Mouse (Mus musculus) hindbrain, embryonic 10.5 days (tissue): ENCODE results near the gene Gm17018. TPM values are rescaled to one million over a fixed set of nuclear protein-coding genes. Genes with fewer than 3 reads are reported as not detected.

Experiments used
- DNase-seq: peaks from one replicate; pipeline ENCODE4 v3.0.0-alpha.2; 2017; ENCODE audit warnings: low spot score
- H3K27ac ChIP-seq: fragments of 300-500 bp; sonication (generic); 2 replicates; pipeline ENCODE4 v1.5.1; 2016; ENCODE audit warnings: mild to moderate bottlenecking, moderate library complexity
- H3K27me3 ChIP-seq: fragments of 300-500 bp; sonication (generic); 2 replicates; pipeline ENCODE4 v1.6.1; 2016; ENCODE audit warnings: mild to moderate bottlenecking; ENCODE audit not compliant: poor library complexity, insufficient read depth, severe bottlenecking
- H3K36me3 ChIP-seq: fragments of 300-500 bp; sonication (generic); 2 replicates; pipeline ENCODE4 v1.6.1; 2016; ENCODE audit warnings: mild to moderate bottlenecking, moderate library complexity
- H3K4me1 ChIP-seq: fragments of 300-500 bp; sonication (generic); replicated peaks from 2 replicates; pipeline ENCODE4 v1.6.1; 2016; ENCODE audit warnings: mild to moderate bottlenecking
- H3K4me3 ChIP-seq: fragments of 300-500 bp; sonication (generic); 2 replicates; pipeline ENCODE4 v1.5.1; 2016; ENCODE audit warnings: mild to moderate bottlenecking, moderate library complexity
- H3K9me3 ChIP-seq: fragments of 300-500 bp; sonication (generic); 2 replicates; pipeline ENCODE4 v1.6.1; 2016; ENCODE audit warnings: mild to moderate bottlenecking, moderate library complexity
- WGBS: fragments of 180-500 bp; shearing (Covaris S2); methylation state at CpG from one replicate; pipeline ENCODE4 v1.1.7; 2016; 5-methylcytosine and 5-hydroxymethylcytosine counted together
- polyA plus RNA-seq: library from polyadenylated mRNA; unstranded; fragments of >200 nt; fragmentation: Nextera tagmentation; extraction: Ambion mirVana; gene quantifications from 2 replicates; pipeline ENCODE4 v1.2.1, GENCODE M21; 2016

Gene Gm17018
- polyA plus RNA-seq, 1 experiment from 2014 or later, result 62.1 TPM

DNA sequence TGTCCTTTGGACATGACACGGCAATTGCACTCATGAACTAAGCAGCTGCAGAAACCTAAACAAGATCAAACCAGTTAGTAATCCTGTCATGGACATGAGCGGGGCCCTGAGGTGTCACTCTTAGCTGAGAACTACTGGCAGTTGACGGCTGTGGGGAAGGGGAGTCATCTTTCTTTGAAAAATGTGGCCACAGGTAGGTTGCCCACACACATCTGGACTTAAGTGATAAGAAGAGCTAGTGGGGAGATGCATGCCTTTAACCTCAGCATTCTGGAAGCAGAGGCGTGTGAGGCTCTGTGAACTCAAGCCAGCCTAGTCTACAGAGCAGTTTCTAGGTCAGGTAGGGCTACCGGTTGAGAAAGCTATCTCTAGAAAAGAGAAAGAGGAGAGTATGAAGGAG is 42.2 kb downstream of the Gm17018 start:
- H3K36me3 ChIP-seq, result peaks cover 5% of the 10 kb centered on the region; the same call in 1 of the 2 replicates
- H3K27ac ChIP-seq, result no peak overlapping the region
- WGBS, result 94% methylated on average over 5 of the region's 5 CpGs
- no peak overlapping the region for H3K4me3 ChIP-seq
- no peak for DNase-seq
- peaks cover 100% of the 10 kb centered on the region for H3K27me3 ChIP-seq
- H3K9me3 ChIP-seq, result no peaks in the 10 kb centered on the region
- H3K4me1 ChIP-seq, result peaks cover 13% of the 10 kb centered on the region

DNA sequence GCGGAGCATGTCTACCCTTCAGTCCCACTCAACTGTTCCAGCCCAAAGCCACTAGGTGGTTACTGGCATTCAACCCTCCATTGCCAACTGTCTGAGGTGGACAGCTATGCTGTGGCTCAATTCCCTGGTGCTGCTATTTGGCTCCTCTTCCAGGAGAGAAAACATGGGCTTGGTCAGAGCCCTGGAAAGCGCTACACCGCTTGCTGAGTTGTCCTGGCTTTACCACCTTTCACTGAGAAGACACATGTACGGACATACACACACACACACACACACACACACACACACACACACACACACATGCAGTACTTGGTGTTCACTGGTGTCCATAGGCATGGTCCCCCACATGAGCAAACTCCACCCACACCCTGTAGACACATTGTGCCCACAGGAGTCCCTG is 46.3 kb downstream of the Gm17018 start:
- Histone ChIP-seq H3K27ac (no peak overlapping the region), H3K27me3 (peaks cover 95% of the 10 kb centered on the region)

DNA sequence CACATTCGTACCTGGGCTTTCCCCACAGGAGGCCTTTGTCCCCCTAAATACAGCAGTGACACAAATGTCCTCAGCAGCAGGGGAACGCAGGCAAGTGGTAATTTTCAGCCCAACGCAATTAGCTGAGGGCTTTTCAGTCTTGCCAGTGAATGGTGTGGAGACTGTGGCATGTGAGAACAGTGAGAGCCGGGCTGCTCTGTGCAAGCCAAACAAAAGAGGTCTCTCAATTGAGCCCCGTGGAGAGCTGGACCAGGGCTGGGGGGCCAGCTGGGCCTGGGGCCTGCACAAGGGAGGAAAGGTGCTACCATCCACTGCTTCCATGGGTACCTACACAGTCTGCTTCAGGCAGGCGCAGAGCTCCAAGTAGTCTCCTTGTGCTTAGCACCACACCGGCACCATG is 47.1 kb downstream of the Gm17018 start:
- no peaks in the 10 kb centered on the region for H3K9me3 ChIP-seq
- H3K4me1 ChIP-seq, result peaks cover 34% of the 10 kb centered on the region
- peak overlapping the region; percentile 64 for H3K27ac ChIP-seq
- H3K36me3 ChIP-seq, result no peaks in the 10 kb centered on the region
- no peak for DNase-seq
- WGBS, result 22% methylated on average over 7 of the region's 7 CpGs
- no peak overlapping the region for H3K4me3 ChIP-seq
- peaks cover 95% of the 10 kb centered on the region for H3K27me3 ChIP-seq

More for the DNA sequence above, 46.3 kb downstream of the Gm17018 start:
- Histone ChIP-seq H3K36me3 (peaks cover 5% of the 10 kb centered on the region; the same call in 1 of the 2 replicates), H3K4me1 (peaks cover 28% of the 10 kb centered on the region), H3K4me3 (no peak overlapping the region), H3K9me3 (no peaks in the 10 kb centered on the region)
- no peak for DNase-seq
- WGBS, result 75% methylated on average over 4 of the region's 4 CpGs

DNA sequence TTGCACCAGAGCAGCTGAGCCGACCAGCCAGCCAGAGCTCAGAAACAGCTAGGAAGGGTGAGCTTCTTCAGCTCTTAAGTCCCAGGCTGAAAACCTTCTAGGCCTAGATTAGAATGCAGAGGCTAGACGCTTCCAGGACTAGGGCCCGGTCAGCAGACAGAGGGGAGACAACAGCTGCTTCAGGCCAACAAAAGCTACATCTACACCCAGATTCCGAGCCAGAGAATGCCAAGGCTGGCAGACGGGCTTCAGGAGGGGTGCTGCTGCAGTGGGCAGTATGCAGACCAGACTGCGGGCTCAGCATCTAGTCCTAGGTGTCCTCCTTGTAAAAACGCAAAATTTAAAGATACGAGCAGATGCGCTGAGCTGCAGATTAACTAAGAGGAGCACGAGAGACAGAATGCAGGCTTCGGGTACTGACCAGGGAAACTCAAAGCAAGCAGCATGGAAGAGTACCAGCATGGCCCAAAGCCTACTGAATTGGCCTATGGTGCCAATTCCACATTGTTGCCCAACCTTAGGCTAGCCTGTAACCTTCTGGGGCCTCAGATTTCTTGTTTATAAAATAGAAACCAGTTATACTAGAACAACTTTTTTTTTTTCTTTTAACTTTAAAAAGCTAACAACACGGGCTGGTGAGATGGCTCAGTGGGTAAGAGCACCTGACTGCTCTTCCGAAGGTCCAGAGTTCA is 48.4 kb downstream of the Gm17018 start:
- peaks cover 95% of the 10 kb centered on the region for H3K27me3 ChIP-seq

DNA sequence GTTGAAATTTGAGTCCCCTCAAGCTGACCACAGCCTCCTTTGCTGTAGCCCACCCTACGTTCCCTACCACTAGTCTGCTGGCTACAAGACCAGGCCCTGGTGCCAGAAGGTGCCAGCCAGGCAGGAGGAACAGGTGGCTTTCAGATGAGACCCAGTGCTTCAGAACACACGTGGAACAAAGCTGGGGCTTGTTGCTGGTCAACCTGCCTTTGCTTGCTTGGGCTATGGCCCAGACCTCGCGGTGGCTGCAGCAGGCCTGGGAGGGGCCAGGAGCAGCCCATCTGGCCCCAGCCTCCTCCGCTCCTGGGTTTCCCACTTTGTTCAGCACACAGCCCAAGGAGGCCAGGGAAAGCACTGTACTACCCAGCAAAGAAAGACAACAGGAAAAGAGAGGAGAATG is 50.4 kb downstream of the Gm17018 start:
- peaks cover 93% of the 10 kb centered on the region for H3K27me3 ChIP-seq
- no peaks in the 10 kb centered on the region for H3K9me3 ChIP-seq
- DNase-seq, result no peak
- no peak overlapping the region for H3K4me3 ChIP-seq
- WGBS, result 81% methylated on average over 5 of the region's 5 CpGs
- no peak overlapping the region for H3K27ac ChIP-seq
- no peaks in the 10 kb centered on the region for H3K36me3 ChIP-seq
- peaks cover 52% of the 10 kb centered on the region for H3K4me1 ChIP-seq

More for the DNA sequence above, 48.4 kb downstream of the Gm17018 start:
- no peak overlapping the region for H3K27ac ChIP-seq
- no peak for DNase-seq
- H3K9me3 ChIP-seq, result no peaks in the 10 kb centered on the region
- WGBS, result 87% methylated on average over 13 of the region's 13 CpGs
- peaks cover 40% of the 10 kb centered on the region for H3K4me1 ChIP-seq
- H3K4me3 ChIP-seq, result no peak overlapping the region
- H3K36me3 ChIP-seq, result no peaks in the 10 kb centered on the region

DNA sequence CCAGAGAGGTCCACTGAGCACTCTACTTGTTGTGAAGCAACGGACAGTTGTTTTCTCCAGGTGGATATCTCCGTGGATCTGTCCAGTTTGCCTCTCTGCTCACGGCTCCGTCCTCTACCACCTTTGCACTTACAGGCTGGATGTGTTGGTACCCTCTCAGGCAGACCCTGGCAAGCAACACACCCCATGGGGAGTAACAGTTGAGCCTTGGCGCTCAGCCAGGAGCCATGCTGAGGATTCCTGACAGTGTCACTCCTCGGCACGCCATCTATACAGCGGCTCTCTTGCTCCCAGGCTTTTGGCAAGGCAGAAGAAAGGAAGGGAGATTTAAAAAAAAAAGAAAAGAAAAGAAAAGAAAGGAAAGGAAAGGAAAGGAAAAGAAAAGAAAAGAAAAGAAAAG is 54.0 kb downstream of the Gm17018 start:
- Histone ChIP-seq H3K4me1 (peaks cover 49% of the 10 kb centered on the region), H3K27ac (no peak overlapping the region), H3K36me3 (no peaks in the 10 kb centered on the region), H3K27me3 (peaks cover 97% of the 10 kb centered on the region), H3K9me3 (no peaks in the 10 kb centered on the region), H3K4me3 (no peak overlapping the region)
- 81% methylated on average over 8 of the region's 8 CpGs for WGBS
- no peak for DNase-seq

DNA sequence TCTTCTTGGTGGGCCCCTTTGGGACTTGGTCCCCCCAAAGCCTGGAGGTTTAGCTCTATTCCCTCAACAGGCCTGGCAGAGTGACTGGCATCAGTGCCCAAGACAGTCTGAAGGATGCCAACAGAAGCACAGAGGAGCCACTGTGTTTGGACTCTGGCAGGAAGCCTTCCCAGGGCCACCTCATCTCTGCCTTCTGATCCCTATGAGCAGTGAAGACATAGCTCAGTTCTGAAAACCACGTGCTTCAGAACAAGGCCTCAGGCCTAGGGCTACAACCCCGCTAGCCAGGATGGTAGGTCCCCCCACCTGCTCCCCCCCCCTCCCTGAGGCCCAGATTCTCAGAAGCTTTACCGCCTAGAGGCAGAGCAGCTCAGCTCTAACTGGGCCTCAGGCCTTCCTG is 54.5 kb downstream of the Gm17018 start:
- WGBS, result 40% methylated on average over 3 of the region's 3 CpGs
- Histone ChIP-seq H3K9me3 (no peaks in the 10 kb centered on the region), H3K27me3 (peaks cover 97% of the 10 kb centered on the region), H3K4me3 (no peak overlapping the region), H3K4me1 (peaks cover 49% of the 10 kb centered on the region), H3K36me3 (no peaks in the 10 kb centered on the region), H3K27ac (no peak overlapping the region)
- no peak for DNase-seq

DNA sequence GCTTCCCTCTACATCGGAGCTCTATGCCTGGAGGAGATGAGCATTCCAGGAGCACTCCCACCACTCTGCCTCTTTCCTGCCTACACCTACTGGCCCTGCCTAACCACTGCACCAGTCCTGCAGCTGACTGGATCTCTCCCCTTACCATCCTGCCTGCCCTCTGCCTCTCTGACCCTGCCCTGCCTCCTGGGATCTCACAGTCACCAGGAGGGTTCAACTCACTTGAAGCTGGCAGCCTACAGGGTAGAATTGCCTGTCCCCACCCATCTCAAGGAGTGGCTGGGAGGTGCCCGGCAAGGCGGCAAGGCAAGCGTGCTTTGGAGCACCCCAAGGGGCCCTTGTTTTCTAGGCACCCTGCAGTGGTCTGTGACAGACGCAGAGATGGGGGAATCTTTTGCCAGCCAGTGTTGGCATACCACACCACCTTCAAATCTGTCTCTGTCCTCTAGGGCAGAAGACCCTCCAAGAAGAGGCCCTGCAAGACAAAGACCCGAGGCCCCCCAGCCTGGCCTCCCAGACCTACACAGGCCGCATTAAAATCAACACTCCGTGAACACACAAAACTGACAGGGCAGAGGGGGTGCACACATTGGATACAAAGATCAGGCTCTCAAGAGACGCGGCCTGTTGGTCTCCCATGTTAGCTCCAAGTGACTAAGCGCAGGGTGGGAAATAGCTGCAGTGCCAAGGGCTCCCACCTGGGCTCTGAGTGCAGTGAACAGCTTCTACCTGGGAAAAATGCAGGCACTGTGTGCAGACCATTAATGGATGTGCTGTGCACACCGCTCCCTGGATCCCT is 55.2 kb downstream of the Gm17018 start:
- Histone ChIP-seq H3K4me1 (peaks cover 49% of the 10 kb centered on the region), H3K27ac (peak overlapping the region; percentile 68), H3K36me3 (no peaks in the 10 kb centered on the region), H3K27me3 (peaks cover 98% of the 10 kb centered on the region), H3K4me3 (0 out of 2 replicates have a peak overlapping the region, but pooled peaks have one; percentile 20), H3K9me3 (no peaks in the 10 kb centered on the region)
- 34% methylated on average over 12 of the region's 12 CpGs for WGBS
- no peak for DNase-seq

DNA sequence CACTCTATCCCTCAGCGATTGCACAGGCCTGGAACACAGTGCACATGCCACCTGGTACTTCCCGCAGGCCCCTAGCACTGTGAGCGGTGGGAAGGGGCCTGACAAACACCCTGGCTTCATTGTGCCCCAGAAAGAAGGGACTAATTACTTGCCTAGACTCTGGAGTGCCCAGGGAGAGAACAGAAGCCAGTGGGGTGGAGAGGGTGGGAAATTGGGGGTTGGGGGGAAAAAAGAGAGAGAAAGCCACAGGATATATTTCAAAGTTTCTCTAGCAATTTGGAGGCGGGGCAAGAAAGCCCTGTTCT is 55.8 kb downstream of the Gm17018 start:
- H3K27ac ChIP-seq, result peak overlapping the region; percentile 68

DNA sequence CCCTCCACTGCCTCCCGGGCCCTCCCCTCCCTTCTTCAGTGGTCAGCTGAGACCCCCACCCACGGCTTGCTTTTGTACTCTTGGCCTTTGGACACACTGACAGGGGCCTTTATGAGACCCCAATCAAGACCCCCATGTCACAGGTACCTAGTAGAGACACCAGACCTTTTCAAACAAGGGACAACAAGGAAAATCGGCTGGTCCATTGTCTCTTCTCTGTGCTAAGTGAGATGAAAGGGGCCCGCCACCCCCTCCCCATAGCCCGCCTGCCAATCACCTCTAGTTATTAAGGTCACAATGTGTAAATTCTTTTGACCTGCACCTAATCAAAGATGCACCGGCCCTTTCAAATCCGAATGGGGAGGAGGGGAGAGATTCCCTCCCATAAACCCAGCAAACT is 56.3 kb downstream of the Gm17018 start:
- Histone ChIP-seq H3K27ac (peak overlapping the region; percentile 68; the same call in 1 of the 2 replicates), H3K4me3 (peak overlapping the region; percentile 20), H3K9me3 (no peaks in the 10 kb centered on the region), H3K4me1 (peaks cover 45% of the 10 kb centered on the region), H3K36me3 (no peaks in the 10 kb centered on the region), H3K27me3 (peaks cover 98% of the 10 kb centered on the region)
- peak; percentile 26 for DNase-seq
- WGBS, result 22% methylated on average over 7 of the region's 7 CpGs

More for the DNA sequence above, 55.8 kb downstream of the Gm17018 start:
- Histone ChIP-seq H3K27me3 (peaks cover 98% of the 10 kb centered on the region), H3K9me3 (no peaks in the 10 kb centered on the region), H3K36me3 (no peaks in the 10 kb centered on the region), H3K4me1 (peaks cover 45% of the 10 kb centered on the region), H3K4me3 (0 out of 2 replicates have a peak overlapping the region, but pooled peaks have one; percentile 20)
- WGBS, result 32% methylated on average over 4 of the region's 4 CpGs
- peak; percentile 12 for DNase-seq

DNA sequence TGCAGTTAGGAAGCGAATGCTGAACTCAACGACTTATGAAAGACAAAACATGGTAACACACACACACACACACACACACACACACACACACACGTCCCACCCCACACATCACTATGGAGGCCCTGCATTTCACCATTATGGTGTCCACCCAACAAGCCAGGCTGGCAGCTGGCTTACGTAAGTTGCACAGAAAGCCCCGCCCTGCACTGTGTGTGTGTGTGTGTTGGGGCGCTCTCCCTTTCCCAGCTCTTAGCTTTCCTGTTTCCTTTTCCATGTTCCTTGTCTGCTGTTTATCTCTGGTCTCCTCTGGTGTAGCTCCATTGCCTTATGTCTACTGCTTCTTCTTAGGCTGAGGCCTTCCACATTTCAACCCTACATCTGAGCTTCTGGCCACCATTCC is 57.8 kb downstream of the Gm17018 start:
- peaks cover 46% of the 10 kb centered on the region for H3K4me1 ChIP-seq
- WGBS, result 85% methylated on average over 6 of the region's 6 CpGs

DNA sequence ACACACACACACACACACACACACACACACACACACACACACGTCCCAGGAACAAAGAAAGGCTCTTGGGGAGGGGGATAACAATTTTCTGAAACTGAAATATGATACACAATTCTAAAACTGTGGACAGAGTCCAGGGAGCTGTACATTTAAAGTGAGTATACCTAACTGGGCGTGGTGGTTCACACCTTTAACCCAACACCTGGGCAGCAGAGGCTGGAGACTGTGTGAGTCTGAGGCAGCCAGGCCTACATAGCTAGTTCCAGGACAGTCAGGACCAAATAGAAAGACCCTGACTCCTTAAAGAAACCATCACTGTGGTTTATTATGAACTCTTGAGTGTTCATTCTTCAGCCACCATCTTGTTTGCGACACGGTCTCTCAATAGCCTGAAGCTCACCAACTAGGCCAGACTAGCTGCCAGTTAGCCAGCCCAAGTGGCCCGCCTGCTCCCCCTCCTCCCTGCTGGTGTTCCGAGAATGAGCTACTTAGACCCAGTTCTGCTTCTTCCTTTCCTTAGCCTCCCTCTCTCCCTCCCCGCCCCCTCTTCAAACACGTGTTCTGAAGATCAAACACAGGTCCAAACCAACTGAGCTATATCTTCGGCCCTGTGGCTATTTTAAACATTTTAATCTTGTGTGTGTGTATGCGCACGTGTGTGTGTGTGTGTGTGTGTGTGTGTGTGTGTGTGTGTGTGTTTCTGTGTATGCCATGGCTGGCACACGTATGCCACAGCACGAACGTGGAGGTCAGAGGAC is 59.5 kb downstream of the Gm17018 start:
- WGBS, result 85% methylated on average over 14 of the region's 14 CpGs
- Histone ChIP-seq H3K36me3 (no peaks in the 10 kb centered on the region), H3K9me3 (no peaks in the 10 kb centered on the region), H3K27me3 (peaks cover 98% of the 10 kb centered on the region), H3K4me1 (peaks cover 39% of the 10 kb centered on the region), H3K27ac (no peak overlapping the region), H3K4me3 (no peak overlapping the region)
- DNase-seq, result no peak

More for the DNA sequence above, 57.8 kb downstream of the Gm17018 start:
- no peak overlapping the region for H3K27ac ChIP-seq
- H3K4me3 ChIP-seq, result no peak overlapping the region
- no peak for DNase-seq
- peaks cover 98% of the 10 kb centered on the region for H3K27me3 ChIP-seq
- H3K36me3 ChIP-seq, result no peaks in the 10 kb centered on the region
- H3K9me3 ChIP-seq, result no peaks in the 10 kb centered on the region
